Mouse (Mus musculus) C2C12 (cell line): Measurements from ENCODE around the gene Mrps31.

ENCODE experiments used
- CTCF ChIP-seq: IDR thresholded peaks from one replicate; pipeline ENCODE4 v1.5.1; 2011; ENCODE audit not compliant: control insufficient read depth, insufficient read depth, insufficient read length
- MYOG ChIP-seq: IDR thresholded peaks from one replicate; pipeline ENCODE4 v1.6.1; 2011; ENCODE audit not compliant: control insufficient read depth, insufficient read length; ENCODE audit errors: extremely low read depth
- USF1 ChIP-seq: IDR thresholded peaks from one replicate; pipeline ENCODE4 v1.6.1; 2011; ENCODE audit warnings: low read depth, mild to moderate bottlenecking, control low read depth, moderate library complexity

- no peak for TF ChIP-seq CTCF
- no peak for TF ChIP-seq MYOG
- no peak for TF ChIP-seq USF1
Observed at GRCm38 (mm10) chr8:22397811-22398141, 13.4 kb upstream of the Mrps31 start.
